Mouse (Mus musculus) right cerebral cortex, postnatal 36 days (tissue): ENCODE measurements around the gene Afmid.
A peak's percentile ranks its signal among the peaks of the same experiment; 100 is the strongest.

Experiments
- DNase-seq, 2 experiments: peaks; one replicate each; pipeline ENCODE4 v3.0.0; 2022; ENCODE audit warnings: low spot score in 2 of 2, mixed read lengths in 1 of 2

Gene Afmid

GRCm38 (mm10) chr11:117848271-117848984, 22.7 kb downstream of the Afmid start:
- no peak for DNase-seq

- DNase-seq, result peak; percentile 91 to 94
These were observed 23.4 kb downstream of the Afmid start, which contains the start of gene Birc5 for GRCm38 (mm10) chr11:117848985-117849671. Birc5 (plus strand) TSS chr11:117849251.

GRCm38 (mm10) chr11:117852875-117853274, 27.2 kb downstream of the Afmid start:
- DNase-seq, result no peak

GRCm38 (mm10) chr11:117854241-117854640, 28.5 kb downstream of the Afmid start:
- no peak for DNase-seq

- no peak for DNase-seq
These were observed 29.6 kb downstream of the Afmid start for GRCm38 (mm10) chr11:117855360-117855759.

GRCm38 (mm10) chr11:117855975-117856374, 30.3 kb downstream of the Afmid start:
- no peak for DNase-seq

- DNase-seq, result no peak
These were observed 31.7 kb downstream of the Afmid start for GRCm38 (mm10) chr11:117857462-117857861.

GRCm38 (mm10) chr11:117858392-117858791, 32.7 kb downstream of the Afmid start:
- DNase-seq, result no peak

GRCm38 (mm10) chr11:117860601-117861000, 34.9 kb downstream of the Afmid start, which contains the start of gene Tmem235:
Tmem235 (plus strand) TSS chr11:117860752.
- DNase-seq, result no peak

GRCm38 (mm10) chr11:117863174-117863856, 37.6 kb downstream of the Afmid start:
- no peak for DNase-seq

GRCm38 (mm10) chr11:117864805-117865204, 39.1 kb downstream of the Afmid start:
- no peak for DNase-seq

GRCm38 (mm10) chr11:117865988-117866387, 40.3 kb downstream of the Afmid start:
- no peak for DNase-seq

- DNase-seq, result peak; percentile 55
These were observed 45.1 kb downstream of the Afmid start for GRCm38 (mm10) chr11:117870688-117871365.

GRCm38 (mm10) chr11:117871376-117871775, 45.7 kb downstream of the Afmid start:
- no peak for DNase-seq

GRCm38 (mm10) chr11:117871911-117872584, 46.3 kb downstream of the Afmid start:
- DNase-seq, result no peak

- peak; percentile 73 to 77 for DNase-seq
These were observed 47.3 kb downstream of the Afmid start, which contains the start of gene Tha1 for GRCm38 (mm10) chr11:117872861-117873608. Tha1 (minus strand) TSS chr11:117873481.

GRCm38 (mm10) chr11:117874419-117874818, 48.7 kb downstream of the Afmid start:
- DNase-seq, result no peak

- DNase-seq, result no peak
These were observed 50.0 kb downstream of the Afmid start for GRCm38 (mm10) chr11:117875681-117876080.

- no peak for DNase-seq
These were observed 52.4 kb downstream of the Afmid start for GRCm38 (mm10) chr11:117877917-117878745.

- DNase-seq, result no peak
These were observed 53.2 kb downstream of the Afmid start for GRCm38 (mm10) chr11:117878892-117879291.
